ENCODE assay signal across 9 mouse cellular contexts in genomic region chr7:70363351-70363750, GRCm38 (mm10). TPM values are rescaled to one million over a fixed set of nuclear protein-coding genes. Genes with fewer than 3 reads are reported as not detected.
DNase-seq lines count a peak whose midpoint lies in the region; ATAC-seq lines count a peak whose summit lies in the region.
"Had no signal": no experiment of that assay in that cellular context is flagged by ENCODE, and none has a peak within 500 bp of the region (broad histone marks: within the 10 kb centered on the region; RNA-seq: fewer than 3 reads in every experiment).

No protein-coding gene starts in this region.

- H3K27me3 ChIP-seq in heart, embryonic 13.5 days (replicated peaks): peaks cover 47% of the 10 kb centered on the region
- H3K27me3 ChIP-seq in lung, embryonic 15.5 days: no peaks in the 10 kb centered on the region
- 0 out of 2 replicates have a peak, but pooled peaks cover 2% of the 10 kb centered on the region for H3K27me3 ChIP-seq in hindbrain, embryonic 16.5 days (replicated peaks; ENCODE audit: control insufficient read depth, insufficient read depth, low read length)
- H3K27me3 ChIP-seq in stomach, embryonic 15.5 days (replicated peaks): no peaks in the 10 kb centered on the region

- H3K9me3 ChIP-seq in heart, embryonic 13.5 days: no peaks in the 10 kb centered on the region
- no peaks in the 10 kb centered on the region for H3K9me3 ChIP-seq in lung, embryonic 15.5 days
- no peaks in the 10 kb centered on the region for H3K9me3 ChIP-seq in hindbrain, embryonic 16.5 days (ENCODE audit: control insufficient read depth, low read length)
- no peaks in the 10 kb centered on the region for H3K9me3 ChIP-seq in stomach, embryonic 15.5 days

- H3K4me1 ChIP-seq in heart, embryonic 13.5 days: peaks cover 12% of the 10 kb centered on the region
- H3K4me1 ChIP-seq in lung, embryonic 15.5 days: 0 out of 2 replicates have a peak, but pooled peaks cover 8% of the 10 kb centered on the region
- no peaks in the 10 kb centered on the region; the same call in 1 of the 2 replicates for H3K4me1 ChIP-seq in hindbrain, embryonic 16.5 days (ENCODE audit: control insufficient read depth, insufficient read depth, low read depth, low read length)
- peaks cover 5% of the 10 kb centered on the region; the same call in 1 of the 2 replicates for H3K4me1 ChIP-seq in stomach, embryonic 15.5 days

- intact Hi-C loops in heart, postnatal 25 days (cut with DNase I): loop anchor here (10.0 kb wide), 3 partner anchors 1021 to 1341 kb away; no protein-coding TSS in a partner anchor

- H3K27ac ChIP-seq in heart, embryonic 13.5 days (replicated peaks): no peak overlapping the region
- H3K27ac ChIP-seq in lung, embryonic 15.5 days: peak overlapping the region; percentile 22; the same call in 1 of the 2 replicates
- H3K27ac ChIP-seq in hindbrain, embryonic 16.5 days (ENCODE audit: low read depth, low read length): no peak overlapping the region
- no peak overlapping the region for H3K27ac ChIP-seq in stomach, embryonic 15.5 days

- H3K4me3 ChIP-seq in heart, embryonic 13.5 days: peak overlapping the region; percentile 14
- peak overlapping the region; percentile 23 for H3K4me3 ChIP-seq in lung, embryonic 15.5 days
- peak overlapping the region; percentile 14; the same call in 1 of the 2 replicates for H3K4me3 ChIP-seq in hindbrain, embryonic 16.5 days (ENCODE audit: low read length)
- peak overlapping the region; percentile 17; the same call in 1 of the 2 replicates for H3K4me3 ChIP-seq in stomach, embryonic 15.5 days (replicated peaks)

- H3K36me3 ChIP-seq in heart, embryonic 13.5 days: no peaks in the 10 kb centered on the region
- H3K36me3 ChIP-seq in lung, embryonic 15.5 days: no peaks in the 10 kb centered on the region
- H3K36me3 ChIP-seq in hindbrain, embryonic 16.5 days (ENCODE audit: control insufficient read depth, insufficient read depth, low read length): no peaks in the 10 kb centered on the region
- H3K36me3 ChIP-seq in stomach, embryonic 15.5 days: no peaks in the 10 kb centered on the region

- no peak for ATAC-seq in heart, embryonic 13.5 days (ENCODE audit: extremely low read depth, insufficient number of reproducible peaks, low FRiP score, low TSS enrichment)
- ATAC-seq in lung, embryonic 15.5 days (ENCODE audit: borderline replicate concordance, extremely low read depth, low FRiP score, low TSS enrichment): no peak
- ATAC-seq in hindbrain, embryonic 16.5 days: no peak
- ATAC-seq in stomach, embryonic 15.5 days (ENCODE audit: insufficient read depth, low FRiP score, low read depth): no peak
- ATAC-seq in granulocyte monocyte progenitor cell, adult 5-6 weeks (replicated peaks; ENCODE audit: poor library complexity, severe bottlenecking): no peak
- ATAC-seq: activated CD4-positive, CD25-positive, alpha-beta regulatory T cell, adult 4 months had no signal

- WGBS in heart, embryonic 13.5 days: 30% methylated on average over 4 of the region's 4 CpGs
- 48% methylated on average over 4 of the region's 4 CpGs for WGBS in lung, embryonic 15.5 days
- 31% methylated on average over 4 of the region's 4 CpGs for WGBS in hindbrain, embryonic 16.5 days
- WGBS in stomach, embryonic 15.5 days: 49% methylated on average over 4 of the region's 4 CpGs

- H3K4me2 ChIP-seq in heart, embryonic 13.5 days: peak overlapping the region; percentile 82
- peak overlapping the region; percentile 70 for H3K4me2 ChIP-seq in lung, embryonic 15.5 days
- H3K4me2 ChIP-seq in hindbrain, embryonic 16.5 days (ENCODE audit: low read length): peak overlapping the region; percentile 40
- peak overlapping the region; percentile 35 for H3K4me2 ChIP-seq in stomach, embryonic 15.5 days

- peak overlapping the region; percentile 33 for H3K9ac ChIP-seq in heart, embryonic 13.5 days
- peak overlapping the region; percentile 40 for H3K9ac ChIP-seq in lung, embryonic 15.5 days
- 0 out of 2 replicates have a peak overlapping the region, but pooled peaks have one; percentile 13 for H3K9ac ChIP-seq in hindbrain, embryonic 16.5 days (ENCODE audit: low read depth, low read length)
- no peak overlapping the region for H3K9ac ChIP-seq in stomach, embryonic 15.5 days

- no peak for DNase-seq in heart, postnatal 25 days (ENCODE audit: low spot score)
- DNase-seq in lung, postnatal 4 days: no peak
- DNase-seq in urinary bladder, adult 2 months (ENCODE audit: low spot score): no peak

RNA-seq across cellular contexts. Expression of gene Nr2f2, which starts 3.2 kb away (rescaled TPM):
- 24.5 and 27.3 TPM in 2 replicates for polyA plus RNA-seq in heart, embryonic 13.5 days (2015; fragmentation: Nextera tagmentation; extraction: Ambion mirVana)
- total RNA-seq in heart, postnatal 25 days (2021): 10 to 100 TPM; 19.9 to 25.0 TPM
- polyA plus RNA-seq in lung, embryonic 15.5 days (2015; fragmentation: Nextera tagmentation; extraction: Ambion mirVana): 107 and 108 TPM in 2 replicates
- 63.1 and 68.9 TPM in 2 replicates for polyA plus RNA-seq in hindbrain, embryonic 16.5 days (2015; fragmentation: Nextera tagmentation; extraction: Ambion mirVana)
- polyA plus RNA-seq in stomach, embryonic 15.5 days (2015; fragmentation: Nextera tagmentation; extraction: Ambion mirVana): 66.9 and 72.6 TPM in 2 replicates
- 118 and 128 TPM in 2 replicates for polyA plus RNA-seq in urinary bladder, adult 2 months (2012; rRNA removed)
- not detected in 2 replicates for total RNA-seq in granulocyte monocyte progenitor cell, adult 5-6 weeks (2014; fragmentation: Nextera tagmentation)
- total RNA-seq in granulocyte monocyte progenitor cell, adult 5-6 weeks (2017): not detected in 2 replicates
- polyA plus RNA-seq: activated CD4-positive, CD25-positive, alpha-beta regulatory T cell, adult 4 months had no signal
